Mouse (Mus musculus) heart, embryonic 15.5 days (tissue): Measurements from ENCODE around the gene Tdp2. TPM values are rescaled to one million over a fixed set of nuclear protein-coding genes. Genes with fewer than 3 reads are reported as not detected.

Experiments
- ATAC-seq: fragments of 200-750 bp; cut with Nextera tagmentation; replicated peaks from 2 replicates; pipeline ENCODE4 v1.8.0; 2017; ENCODE audit warnings: low read depth, moderate TSS enrichment; ENCODE audit not compliant: insufficient number of reproducible peaks, insufficient read depth, low FRiP score
- H3K27ac ChIP-seq: fragments of 300-500 bp; sonication (generic); 2 replicates; pipeline ENCODE4 v1.5.1; 2015; ENCODE audit warnings: mild to moderate bottlenecking, inconsistent platforms
- H3K27me3 ChIP-seq: fragments of 300-500 bp; sonication (generic); 2 replicates; pipeline ENCODE4 v1.6.1; 2015; ENCODE audit warnings: inconsistent platforms
- H3K36me3 ChIP-seq: fragments of 300-500 bp; sonication (generic); 2 replicates; pipeline ENCODE4 v1.6.1; 2015; ENCODE audit warnings: mild to moderate bottlenecking, inconsistent platforms
- H3K4me1 ChIP-seq: fragments of 300-500 bp; sonication (generic); replicated peaks from 2 replicates; pipeline ENCODE4 v1.6.1; 2015; ENCODE audit warnings: inconsistent platforms
- H3K4me2 ChIP-seq: fragments of 300-500 bp; sonication (generic); 2 replicates; pipeline ENCODE4 v1.6.1; 2015; ENCODE audit warnings: inconsistent platforms, mild to moderate bottlenecking, moderate library complexity
- H3K4me3 ChIP-seq: fragments of 300-500 bp; sonication (generic); 2 replicates; pipeline ENCODE4 v1.5.1; 2015; ENCODE audit warnings: mild to moderate bottlenecking, inconsistent platforms
- H3K9ac ChIP-seq: fragments of 300-500 bp; sonication (generic); 2 replicates; pipeline ENCODE4 v1.6.1; 2015; ENCODE audit warnings: mild to moderate bottlenecking, inconsistent platforms
- H3K9me3 ChIP-seq: fragments of 300-500 bp; sonication (generic); replicated peaks from 2 replicates; pipeline ENCODE4 v1.6.1; 2016; ENCODE audit warnings: inconsistent platforms
- WGBS: fragments of 180-500 bp; shearing (Covaris S2); methylation state at CpG from one replicate; pipeline ENCODE4 v1.1.7; 2015; ENCODE audit warnings: mixed read lengths; 5-methylcytosine and 5-hydroxymethylcytosine counted together
- polyA plus RNA-seq: library from polyadenylated mRNA; unstranded; fragments of >200 nt; fragmentation: Nextera tagmentation; extraction: Ambion mirVana; gene quantifications from 2 replicates; pipeline ENCODE4 v1.2.1, GENCODE M21; 2015

Gene Tdp2
- polyA plus RNA-seq, 1 experiment from 2014 or later: 29.8 TPM

GRCm38 (mm10) chr13:24801308-24801921 is 30.1 kb upstream of the Tdp2 start, which contains the start of gene BC005537:
Gene BC005537 (plus strand): TSS chr13:24801657.
- peak; percentile 65 for ATAC-seq
- Histone ChIP-seq H3K4me2 (peak within 1 kb of the TSS; percentile 82), H3K27me3 (no peaks in the 10 kb centered on the region), H3K4me3 (peak within 1 kb of the TSS; percentile 98), H3K36me3 (peaks cover 10% of the 10 kb centered on the region; the same call in 1 of the 2 replicates), H3K27ac (peak within 1 kb of the TSS; percentile 100), H3K9ac (peak within 1 kb of the TSS; percentile 100), H3K9me3 (no peaks in the 10 kb centered on the region), H3K4me1 (peaks cover 22% of the 10 kb centered on the region)
- under 1% methylated on average over 70 of the region's 74 CpGs for WGBS

- Histone ChIP-seq H3K4me2 (peak overlapping the region; percentile 82), H3K9ac (peak overlapping the region; percentile 100), H3K9me3 (no peaks in the 10 kb centered on the region), H3K36me3 (peaks cover 14% of the 10 kb centered on the region), H3K27me3 (no peaks in the 10 kb centered on the region), H3K27ac (peak overlapping the region; percentile 100), H3K4me3 (peak overlapping the region; percentile 98), H3K4me1 (peaks cover 22% of the 10 kb centered on the region)
- WGBS: under 1% methylated on average over 26 of the region's 26 CpGs
- ATAC-seq: no peak
These were observed 29.3 kb upstream of the Tdp2 start for GRCm38 (mm10) chr13:24802131-24802691.

- Histone ChIP-seq H3K9me3 (no peaks in the 10 kb centered on the region), H3K4me1 (peaks cover 22% of the 10 kb centered on the region), H3K4me2 (peak overlapping the region; percentile 82), H3K27ac (peak overlapping the region; percentile 24; the same call in 1 of the 2 replicates), H3K27me3 (no peaks in the 10 kb centered on the region), H3K4me3 (peak overlapping the region; percentile 98), H3K36me3 (peaks cover 24% of the 10 kb centered on the region), H3K9ac (peak overlapping the region; percentile 100)
- ATAC-seq: no peak
- 10% methylated on average over 2 of the region's 2 CpGs for WGBS
These were observed 28.3 kb upstream of the Tdp2 start for GRCm38 (mm10) chr13:24803196-24803595.

- Histone ChIP-seq H3K4me3 (no peak overlapping the region), H3K9me3 (no peaks in the 10 kb centered on the region), H3K4me1 (peaks cover 22% of the 10 kb centered on the region), H3K27me3 (no peaks in the 10 kb centered on the region), H3K4me2 (no peak overlapping the region), H3K9ac (no peak overlapping the region), H3K36me3 (peaks cover 48% of the 10 kb centered on the region), H3K27ac (no peak overlapping the region)
- no peak for ATAC-seq
These were observed 25.4 kb upstream of the Tdp2 start for GRCm38 (mm10) chr13:24806079-24806478.

- WGBS: 97% methylated on average over 2 of the region's 2 CpGs
- H3K27me3 ChIP-seq: no peaks in the 10 kb centered on the region
- ATAC-seq: no peak
These were observed 19.0 kb upstream of the Tdp2 start for GRCm38 (mm10) chr13:24812521-24812920.

GRCm38 (mm10) chr13:24814616-24815015 is 16.9 kb upstream of the Tdp2 start:
- WGBS: 90% methylated on average over 1 of the region's 1 CpGs
- H3K4me3 ChIP-seq: no peak overlapping the region
- H3K9me3 ChIP-seq: no peaks in the 10 kb centered on the region
- H3K36me3 ChIP-seq: peaks cover 57% of the 10 kb centered on the region
- no peak for ATAC-seq
- peak overlapping the region; percentile 20; the same call in 1 of the 2 replicates for H3K27ac ChIP-seq
- H3K27me3 ChIP-seq: no peaks in the 10 kb centered on the region
- no peaks in the 10 kb centered on the region for H3K4me1 ChIP-seq
- H3K9ac ChIP-seq: no peak overlapping the region
- H3K4me2 ChIP-seq: no peak overlapping the region

More at GRCm38 (mm10) chr13:24812521-24812920, 19.0 kb upstream of the Tdp2 start:
- H3K9me3 ChIP-seq: no peaks in the 10 kb centered on the region
- H3K4me2 ChIP-seq: no peak overlapping the region
- no peak overlapping the region for H3K27ac ChIP-seq
- H3K4me1 ChIP-seq: no peaks in the 10 kb centered on the region
- no peak overlapping the region for H3K4me3 ChIP-seq
- H3K36me3 ChIP-seq: peaks cover 66% of the 10 kb centered on the region
- H3K9ac ChIP-seq: no peak overlapping the region

GRCm38 (mm10) chr13:24816125-24817092 is 15.1 kb upstream of the Tdp2 start:
- Histone ChIP-seq H3K9ac (no peak overlapping the region), H3K27ac (no peak overlapping the region), H3K27me3 (no peaks in the 10 kb centered on the region), H3K36me3 (peaks cover 48% of the 10 kb centered on the region), H3K4me3 (no peak overlapping the region), H3K4me2 (no peak overlapping the region), H3K4me1 (no peaks in the 10 kb centered on the region), H3K9me3 (no peaks in the 10 kb centered on the region)
- 54% methylated on average over 4 of the region's 4 CpGs for WGBS
- ATAC-seq: peak; percentile 54

- H3K9ac ChIP-seq: no peak overlapping the region
- no peaks in the 10 kb centered on the region for H3K9me3 ChIP-seq
- H3K4me2 ChIP-seq: no peak overlapping the region
- WGBS: 71% methylated on average over 1 of the region's 1 CpGs
- H3K36me3 ChIP-seq: peaks cover 20% of the 10 kb centered on the region
- H3K27ac ChIP-seq: no peak overlapping the region
- no peak overlapping the region for H3K4me3 ChIP-seq
- H3K4me1 ChIP-seq: peaks cover 6% of the 10 kb centered on the region
- no peaks in the 10 kb centered on the region for H3K27me3 ChIP-seq
- no peak for ATAC-seq
These were observed 11.5 kb upstream of the Tdp2 start for GRCm38 (mm10) chr13:24819931-24820330.

GRCm38 (mm10) chr13:24822663-24823343 is 8.7 kb upstream of the Tdp2 start:
- WGBS: 84% methylated on average over 16 of the region's 16 CpGs

GRCm38 (mm10) chr13:24824647-24825046 is 6.8 kb upstream of the Tdp2 start:
- Histone ChIP-seq H3K36me3 (peaks cover 8% of the 10 kb centered on the region), H3K9ac (no peak overlapping the region), H3K4me3 (no peak overlapping the region), H3K27me3 (no peaks in the 10 kb centered on the region), H3K27ac (peak overlapping the region; percentile 67; the same call in 1 of the 2 replicates), H3K4me1 (peaks cover 30% of the 10 kb centered on the region), H3K4me2 (no peak overlapping the region), H3K9me3 (no peaks in the 10 kb centered on the region)
- WGBS: 65% methylated on average over 4 of the region's 4 CpGs
- ATAC-seq: no peak

More at GRCm38 (mm10) chr13:24822663-24823343, 8.7 kb upstream of the Tdp2 start:
- H3K4me2 ChIP-seq: no peak overlapping the region
- H3K4me1 ChIP-seq: peaks cover 30% of the 10 kb centered on the region
- H3K36me3 ChIP-seq: peaks cover 16% of the 10 kb centered on the region
- H3K4me3 ChIP-seq: no peak overlapping the region
- no peak for ATAC-seq
- no peak overlapping the region for H3K9ac ChIP-seq
- H3K27ac ChIP-seq: no peak overlapping the region
- no peaks in the 10 kb centered on the region for H3K27me3 ChIP-seq
- no peaks in the 10 kb centered on the region for H3K9me3 ChIP-seq
